Mouse (Mus musculus) gastrocnemius, postnatal 14 days (tissue): ENCODE data around the gene Foxn3. TPM values are rescaled to one million over a fixed set of nuclear protein-coding genes. Genes with fewer than 3 reads are reported as not detected.

Source experiments
- DNase-seq: peaks from one replicate; pipeline ENCODE4 v3.0.0; 2021; ENCODE audit warnings: mixed read lengths
- intact Hi-C: fragments of 180-260 bp; cut with DNase I; formaldehyde crosslinking; loops from one replicate; pipeline ENCODE4 v1.15.1; 2025; ENCODE audit warnings: low total_unique reads
- total RNA-seq, 2 experiments: library from RNA; stranded (reverse); gene quantifications; 2 replicates each; pipeline ENCODE4 v1.2.3; 2021

Gene Foxn3
- total RNA-seq, 2 experiments from 2014 or later = 194 TPM

- intact Hi-C loops = no loop called here
- no peak for DNase-seq
Observed at GRCm38 (mm10) chr12:99320966-99321496, 242.4 kb downstream of the Foxn3 start.

- DNase-seq = no peak
- intact Hi-C loops = no loop called here
Observed at GRCm38 (mm10) chr12:99319896-99320295, 243.5 kb downstream of the Foxn3 start.

- no peak for DNase-seq
- intact Hi-C loops = no loop called here
Observed at GRCm38 (mm10) chr12:99319171-99319570, 244.2 kb downstream of the Foxn3 start.

GRCm38 (mm10) chr12:99315931-99316330 lies 247.5 kb downstream of the Foxn3 start:
- DNase-seq = no peak
- intact Hi-C loops = no loop called here

GRCm38 (mm10) chr12:99314817-99315216 lies 248.6 kb downstream of the Foxn3 start:
- intact Hi-C loops = no loop called here
- no peak for DNase-seq

GRCm38 (mm10) chr12:99311303-99311702 lies 252.1 kb downstream of the Foxn3 start:
- intact Hi-C loops = no loop called here
- DNase-seq = no peak

GRCm38 (mm10) chr12:99309937-99310336 lies 253.4 kb downstream of the Foxn3 start:
- no peak for DNase-seq
- intact Hi-C loops = no loop called here

GRCm38 (mm10) chr12:99308541-99309089 lies 254.8 kb downstream of the Foxn3 start:
- intact Hi-C loops = no loop called here
- no peak for DNase-seq

- intact Hi-C loops = no loop called here
- no peak for DNase-seq
Observed at GRCm38 (mm10) chr12:99306536-99307204, 256.7 kb downstream of the Foxn3 start.

GRCm38 (mm10) chr12:99305784-99306535 lies 257.4 kb downstream of the Foxn3 start:
- peak; percentile 38 for DNase-seq
- intact Hi-C loops = no loop called here

- DNase-seq = no peak
- intact Hi-C loops = no loop called here
Observed at GRCm38 (mm10) chr12:99305324-99305723, 258.1 kb downstream of the Foxn3 start.

GRCm38 (mm10) chr12:99304056-99304455 lies 259.3 kb downstream of the Foxn3 start:
- DNase-seq = no peak
- intact Hi-C loops = no loop called here

GRCm38 (mm10) chr12:99303581-99303980 lies 259.8 kb downstream of the Foxn3 start:
- intact Hi-C loops = no loop called here
- DNase-seq = no peak

GRCm38 (mm10) chr12:99299900-99300299 lies 263.5 kb downstream of the Foxn3 start:
- no peak for DNase-seq
- intact Hi-C loops = no loop called here

- intact Hi-C loops = no loop called here
- DNase-seq = no peak
Observed at GRCm38 (mm10) chr12:99298851-99299600, 264.4 kb downstream of the Foxn3 start.

GRCm38 (mm10) chr12:99298242-99298641 lies 265.1 kb downstream of the Foxn3 start:
- no peak for DNase-seq
- intact Hi-C loops = no loop called here

GRCm38 (mm10) chr12:99297792-99298191 lies 265.6 kb downstream of the Foxn3 start:
- intact Hi-C loops = no loop called here
- DNase-seq = no peak

GRCm38 (mm10) chr12:99293532-99293931 lies 269.9 kb downstream of the Foxn3 start:
- no peak for DNase-seq
- intact Hi-C loops = no loop called here

- intact Hi-C loops = no loop called here
- DNase-seq = no peak
Observed at GRCm38 (mm10) chr12:99292152-99292551, 271.2 kb downstream of the Foxn3 start.

GRCm38 (mm10) chr12:99287081-99287480 lies 276.3 kb downstream of the Foxn3 start:
- intact Hi-C loops = no loop called here
- no peak for DNase-seq
